Mouse (Mus musculus) ES-Bruce4 (cell line): ENCODE data around the gene Pcp4l1.

Experiments
- CTCF ChIP-seq: IDR thresholded peaks from one replicate; pipeline ENCODE4 v1.8.1; 2011; ENCODE audit warnings: low read depth, low read length
- POLR2A ChIP-seq: IDR thresholded peaks from one replicate; pipeline ENCODE4 v1.8.1; 2011; ENCODE audit warnings: low read length; ENCODE audit not compliant: insufficient read depth

- TF ChIP-seq POLR2A (no peak), CTCF (no peak)
Measured at GRCm38 (mm10) chr1:171245353-171245752, 49.3 kb upstream of the Pcp4l1 start.
